Mouse (Mus musculus) B cell, adult 2 months (primary cell): Measurements from ENCODE around the gene 1700015G11Rik.

Source experiments
- DNase-seq, 2 experiments: peaks; one replicate each; pipeline ENCODE4 v3.0.0; 2022

The 1700015G11Rik gene

GRCm38 (mm10) chr7:52015628-52016027, at the start of gene 1700015G11Rik:
1700015G11Rik (minus strand) TSS chr7:52015728.
- DNase-seq: no peak

GRCm38 (mm10) chr7:52056954-52057353, 41.4 kb upstream of the 1700015G11Rik start:
- no peak for DNase-seq

- DNase-seq: no peak
Observed at GRCm38 (mm10) chr7:52056274-52056673, 40.7 kb upstream of the 1700015G11Rik start.

GRCm38 (mm10) chr7:52055831-52056230, 40.3 kb upstream of the 1700015G11Rik start:
- no peak for DNase-seq

- DNase-seq: no peak
Observed at GRCm38 (mm10) chr7:52037600-52038582, 22.4 kb upstream of the 1700015G11Rik start.

- no peak for DNase-seq
Observed at GRCm38 (mm10) chr7:52024050-52024626, 8.6 kb upstream of the 1700015G11Rik start.

- DNase-seq: no peak
Observed at GRCm38 (mm10) chr7:52022039-52022438, 6.5 kb upstream of the 1700015G11Rik start.

GRCm38 (mm10) chr7:52015180-52015579, 348 bp downstream of the 1700015G11Rik start:
- DNase-seq: no peak

- DNase-seq: no peak
Observed at GRCm38 (mm10) chr7:52013457-52013856, 2.1 kb downstream of the 1700015G11Rik start.

GRCm38 (mm10) chr7:52007138-52007537, 8.4 kb downstream of the 1700015G11Rik start:
- no peak for DNase-seq

- no peak for DNase-seq
Observed at GRCm38 (mm10) chr7:52006296-52006630, 9.3 kb downstream of the 1700015G11Rik start.

- peak; percentile 77 to 82 for DNase-seq
Observed at GRCm38 (mm10) chr7:52005511-52006295, 9.8 kb downstream of the 1700015G11Rik start, which contains the start of gene Svip. Svip (minus strand) TSS chr7:52006018.

GRCm38 (mm10) chr7:51991020-51991419, 24.5 kb downstream of the 1700015G11Rik start:
- no peak for DNase-seq

- no peak for DNase-seq
Observed at GRCm38 (mm10) chr7:51986909-51987308, 28.6 kb downstream of the 1700015G11Rik start.

GRCm38 (mm10) chr7:51985763-51986162, 29.8 kb downstream of the 1700015G11Rik start:
- DNase-seq: no peak

- no peak for DNase-seq
Observed at GRCm38 (mm10) chr7:51982303-51982702, 33.2 kb downstream of the 1700015G11Rik start.

GRCm38 (mm10) chr7:51979271-51979670, 36.3 kb downstream of the 1700015G11Rik start:
- DNase-seq: no peak

GRCm38 (mm10) chr7:51975181-51975580, 40.3 kb downstream of the 1700015G11Rik start:
- DNase-seq: no peak

GRCm38 (mm10) chr7:51973526-51973925, 42.0 kb downstream of the 1700015G11Rik start:
- no peak for DNase-seq

GRCm38 (mm10) chr7:51973091-51973490, 42.4 kb downstream of the 1700015G11Rik start:
- no peak for DNase-seq

- DNase-seq: peak; percentile 34
Observed at GRCm38 (mm10) chr7:51972252-51972855, 43.2 kb downstream of the 1700015G11Rik start.

GRCm38 (mm10) chr7:51969379-51969778, 46.1 kb downstream of the 1700015G11Rik start:
- DNase-seq: no peak

- no peak for DNase-seq
Observed at GRCm38 (mm10) chr7:51967581-51967980, 47.9 kb downstream of the 1700015G11Rik start.
